Mouse (Mus musculus): ENCODE measurements around the gene Maz. TPM values are rescaled to one million over a fixed set of nuclear protein-coding genes. Genes with fewer than 3 reads are reported as not detected.
A peak's percentile ranks its signal among the peaks of the same experiment; 100 is the strongest.

Maz gene
- total and polyA plus RNA-seq, 3 experiments: 81.3 to 641 (median 130) TPM

- peaks cover 75% of the 10 kb centered on the region for H3K36me3 ChIP-seq (replicated peaks)
- ATAC-seq (ENCODE audit: extremely low read depth, insufficient number of reproducible peaks, low FRiP score, poor library complexity, severe bottlenecking): no peak
- H3K9me3 ChIP-seq (replicated peaks): no peaks in the 10 kb centered on the region
- peaks cover 75% of the 10 kb centered on the region for H3K4me1 ChIP-seq (ENCODE audit: insufficient read depth, low read depth, low read length)
- no peak for TF ChIP-seq CTCF (IDR thresholded peaks at IDR 0.05; ENCODE audit: low read depth, low read length)
- no peak for TF ChIP-seq TAL1 (conservative IDR thresholded peaks at IDR 0.05; ENCODE audit: low read depth, low read length)
- TF ChIP-seq GATA2 (IDR thresholded peaks at IDR 0.05; ENCODE audit: borderline replicate concordance, low read depth, low read length): no peak
- TF ChIP-seq GATA1 (IDR thresholded peaks at IDR 0.05; ENCODE audit: borderline replicate concordance, low read length): no peak
- no peak for TF ChIP-seq POLR2AphosphoS5 (IDR thresholded peaks at IDR 0.05; ENCODE audit: insufficient replicate concordance, low read depth, low read length)
- no peaks in the 10 kb centered on the region for H3K27me3 ChIP-seq (ENCODE audit: insufficient read depth, low read length)
- peak overlapping the region; percentile 77; the same call in 1 of the 2 replicates for H3K4me3 ChIP-seq (ENCODE audit: low read depth, low read length)
- DNase-seq (ENCODE audit: low spot score): no peak
Measured at GRCm38 (mm10) chr7:127022528-127023271, 4.1 kb downstream of the Maz start.

DNA sequence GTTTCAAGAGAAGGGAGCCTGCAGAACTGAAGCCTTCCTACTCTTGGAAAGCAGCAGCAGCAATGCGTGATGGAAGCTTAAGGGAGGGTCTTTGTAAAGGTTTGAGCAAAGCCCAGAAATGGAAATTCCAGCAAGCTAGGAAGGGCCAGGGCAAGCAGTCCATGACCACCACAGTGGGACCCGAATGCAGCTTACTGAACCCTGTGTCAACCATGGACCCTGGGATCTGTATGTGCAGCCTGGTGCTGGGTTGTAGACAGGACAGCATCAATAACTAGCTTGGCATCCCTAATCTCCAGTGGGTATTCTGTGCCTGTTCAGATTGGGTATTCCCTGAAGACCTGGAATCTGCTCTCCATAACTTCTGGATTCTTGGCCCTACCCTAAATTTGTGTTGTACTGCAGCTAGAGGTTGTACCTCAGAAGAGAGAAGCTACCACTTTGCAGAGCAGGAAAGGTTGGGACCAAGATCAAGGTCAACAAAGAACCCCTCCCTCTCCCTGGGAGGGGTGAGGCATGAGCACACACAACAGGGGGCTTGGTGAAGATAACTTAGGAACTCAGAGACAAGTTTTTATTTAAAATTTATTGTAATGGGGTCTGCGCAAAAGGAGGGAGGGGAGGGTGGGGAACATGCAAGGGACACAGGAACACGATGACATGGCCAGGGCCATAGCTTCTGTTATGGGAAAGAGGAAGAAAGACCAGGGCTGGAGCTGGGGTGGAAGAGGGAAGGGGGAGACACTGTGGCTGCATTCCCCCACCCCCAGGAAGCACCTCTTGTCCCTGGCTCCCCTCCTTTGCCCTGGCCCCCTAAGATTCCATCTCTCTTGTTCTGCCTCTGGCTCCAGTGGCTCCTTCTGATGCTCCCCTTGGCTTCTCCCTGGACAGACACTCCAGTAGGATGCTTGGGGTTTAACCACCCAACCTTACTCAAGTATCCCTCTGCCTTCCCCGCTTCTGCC, 5.0 kb downstream of the Maz start:
- no peaks in the 10 kb centered on the region for H3K27me3 ChIP-seq (ENCODE audit: insufficient read depth, low read length)
- H3K4me1 ChIP-seq (ENCODE audit: insufficient read depth, low read depth, low read length): peaks cover 74% of the 10 kb centered on the region
- H3K4me3 ChIP-seq (ENCODE audit: low read depth, low read length): peak overlapping the region; percentile 77; the same call in 1 of the 2 replicates
- ATAC-seq (ENCODE audit: extremely low read depth, insufficient number of reproducible peaks, low FRiP score, poor library complexity, severe bottlenecking) (no peak), DNase-seq (ENCODE audit: low spot score) (no peak)
- no peaks in the 10 kb centered on the region for H3K9me3 ChIP-seq (replicated peaks)
- H3K36me3 ChIP-seq (replicated peaks): peaks cover 72% of the 10 kb centered on the region
- no peak for TF ChIP-seq GATA2 (IDR thresholded peaks at IDR 0.05; ENCODE audit: borderline replicate concordance, low read depth, low read length)

- H3K27me3 ChIP-seq (ENCODE audit: insufficient read depth, low read length): no peaks in the 10 kb centered on the region
- no peak for TF ChIP-seq CTCF (IDR thresholded peaks at IDR 0.05; ENCODE audit: low read depth, low read length)
- TF ChIP-seq TAL1 (conservative IDR thresholded peaks at IDR 0.05; ENCODE audit: low read depth, low read length): no peak
- TF ChIP-seq POLR2AphosphoS5 (IDR thresholded peaks at IDR 0.05; ENCODE audit: insufficient replicate concordance, low read depth, low read length): peak; percentile 85
- TF ChIP-seq GATA2 (IDR thresholded peaks at IDR 0.05; ENCODE audit: borderline replicate concordance, low read depth, low read length): no peak
- no peak for TF ChIP-seq GATA1 (IDR thresholded peaks at IDR 0.05; ENCODE audit: borderline replicate concordance, low read length)
- DNase-seq (ENCODE audit: low spot score) (peak; percentile 66), ATAC-seq (ENCODE audit: extremely low read depth, insufficient number of reproducible peaks, low FRiP score, poor library complexity, severe bottlenecking) (no peak)
- peaks cover 73% of the 10 kb centered on the region for H3K36me3 ChIP-seq (replicated peaks)
- H3K4me1 ChIP-seq (ENCODE audit: insufficient read depth, low read depth, low read length): peaks cover 82% of the 10 kb centered on the region
- H3K4me3 ChIP-seq (ENCODE audit: low read depth, low read length): peak within 1 kb of the TSS; percentile 77
- H3K9me3 ChIP-seq (replicated peaks): no peaks in the 10 kb centered on the region
Measured at GRCm38 (mm10) chr7:127020901-127021562, 5.8 kb downstream of the Maz start, which contains the start of the genes Gm42742 and Prrt2. Gm42742 (minus strand) TSS chr7:127021097. Prrt2 (minus strand) TSS chr7:127021211.

- Histone ChIP-seq H3K4me1 (ENCODE audit: insufficient read depth, low read depth, low read length) (peaks cover 88% of the 10 kb centered on the region), H3K4me3 (ENCODE audit: low read depth, low read length) (peak overlapping the region; percentile 72), H3K36me3 (replicated peaks) (peaks cover 76% of the 10 kb centered on the region), H3K9me3 (replicated peaks) (no peaks in the 10 kb centered on the region), H3K27me3 (ENCODE audit: insufficient read depth, low read length) (no peaks in the 10 kb centered on the region)
- TF ChIP-seq POLR2AphosphoS5 (IDR thresholded peaks at IDR 0.05; ENCODE audit: insufficient replicate concordance, low read depth, low read length) (no peak), CTCF (IDR thresholded peaks at IDR 0.05; ENCODE audit: low read depth, low read length) (no peak), TAL1 (conservative IDR thresholded peaks at IDR 0.05; ENCODE audit: low read depth, low read length) (no peak)
- no peak for DNase-seq (ENCODE audit: low spot score)
- no peak for ATAC-seq (ENCODE audit: extremely low read depth, insufficient number of reproducible peaks, low FRiP score, poor library complexity, severe bottlenecking)
Measured at GRCm38 (mm10) chr7:127020491-127020890, 6.3 kb downstream of the Maz start.

DNA sequence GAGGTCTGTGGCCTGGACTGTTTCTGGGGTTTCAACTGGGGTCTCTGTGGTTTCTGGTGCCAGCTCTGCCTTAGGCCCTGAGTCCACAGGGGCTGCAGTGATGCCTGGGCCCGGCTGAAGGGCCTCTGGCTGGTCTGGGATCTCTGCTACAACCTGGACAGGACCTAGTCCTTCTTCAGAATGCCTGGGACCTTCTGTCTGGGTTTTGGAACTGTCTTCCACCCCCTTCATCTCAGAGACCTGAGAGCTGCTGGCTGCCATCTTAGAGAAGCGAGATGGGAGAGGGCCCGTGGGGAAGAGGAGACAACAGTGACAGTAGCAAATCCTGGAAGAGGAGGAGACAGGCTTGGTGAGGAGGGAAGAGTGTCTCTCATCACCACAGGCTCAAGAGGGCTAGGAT, 6.8 kb downstream of the Maz start:
- H3K4me3 ChIP-seq (ENCODE audit: low read depth, low read length): no peak overlapping the region
- no peaks in the 10 kb centered on the region for H3K27me3 ChIP-seq (ENCODE audit: insufficient read depth, low read length)
- DNase-seq (ENCODE audit: low spot score): no peak
- peaks cover 92% of the 10 kb centered on the region for H3K4me1 ChIP-seq (ENCODE audit: insufficient read depth, low read depth, low read length)
- ATAC-seq (ENCODE audit: extremely low read depth, insufficient number of reproducible peaks, low FRiP score, poor library complexity, severe bottlenecking): no peak
- peaks cover 76% of the 10 kb centered on the region for H3K36me3 ChIP-seq (replicated peaks)
- no peaks in the 10 kb centered on the region for H3K9me3 ChIP-seq (replicated peaks)
- TF ChIP-seq GATA2 (IDR thresholded peaks at IDR 0.05; ENCODE audit: borderline replicate concordance, low read depth, low read length): no peak
- no peak for TF ChIP-seq GATA1 (IDR thresholded peaks at IDR 0.05; ENCODE audit: borderline replicate concordance, low read length)
- TF ChIP-seq TAL1 (conservative IDR thresholded peaks at IDR 0.05; ENCODE audit: low read depth, low read length): no peak
- no peak for TF ChIP-seq CTCF (IDR thresholded peaks at IDR 0.05; ENCODE audit: low read depth, low read length)
- no peak for TF ChIP-seq POLR2AphosphoS5 (IDR thresholded peaks at IDR 0.05; ENCODE audit: insufficient replicate concordance, low read depth, low read length)
